Mouse (Mus musculus) frontal cortex, adult 2 months (tissue): Measurements from ENCODE around the gene Fry. TPM values are rescaled to one million over a fixed set of nuclear protein-coding genes. Genes with fewer than 3 reads are reported as not detected.
A peak's percentile ranks its signal among the peaks of the same experiment; 100 is the strongest.

Source experiments
- DNase-seq, 2 experiments: peaks; one replicate each; pipeline ENCODE4 v3.0.0; 2022; ENCODE audit warnings: low spot score in 1 of 2; ENCODE audit errors: extremely low spot score in 1 of 2
- polyA plus RNA-seq: library from polyadenylated mRNA; depleted of rRNA; stranded (reverse); fragments of >200 nt; gene quantifications from 2 replicates; pipeline ENCODE4 v1.2.3, GENCODE M21; 2012

Fry gene
- polyA plus RNA-seq, 1 experiment: 80.9 TPM

GRCm38 (mm10) chr5:150306497-150306896 is 188.1 kb downstream of the Fry start:
- DNase-seq: no peak

GRCm38 (mm10) chr5:150313229-150313628 is 194.8 kb downstream of the Fry start:
- no peak for DNase-seq

GRCm38 (mm10) chr5:150314582-150314981 is 196.1 kb downstream of the Fry start:
- DNase-seq: no peak

- DNase-seq: no peak
Observed at GRCm38 (mm10) chr5:150325411-150325810, 207.0 kb downstream of the Fry start.

- DNase-seq: no peak
Observed at GRCm38 (mm10) chr5:150328686-150329085, 210.2 kb downstream of the Fry start.

- DNase-seq: no peak
Observed at GRCm38 (mm10) chr5:150331821-150332220, 213.4 kb downstream of the Fry start.

- DNase-seq: no peak
Observed at GRCm38 (mm10) chr5:150332810-150333209, 214.4 kb downstream of the Fry start.

GRCm38 (mm10) chr5:150333328-150333731 is 214.9 kb downstream of the Fry start:
- DNase-seq: no peak

GRCm38 (mm10) chr5:150336451-150336850 is 218.0 kb downstream of the Fry start:
- DNase-seq: no peak

GRCm38 (mm10) chr5:150337696-150338095 is 219.3 kb downstream of the Fry start:
- DNase-seq: peak in 1 of 2 experiments; percentile 31

GRCm38 (mm10) chr5:150340944-150341343 is 222.5 kb downstream of the Fry start:
- DNase-seq: no peak

- no peak for DNase-seq
Observed at GRCm38 (mm10) chr5:150342139-150342538, 223.7 kb downstream of the Fry start.

- DNase-seq: peak in 1 of 2 experiments; percentile 18
Observed at GRCm38 (mm10) chr5:150345946-150346345, 227.5 kb downstream of the Fry start.

GRCm38 (mm10) chr5:150346378-150346777 is 227.9 kb downstream of the Fry start:
- peak; percentile 53 to 71 for DNase-seq

GRCm38 (mm10) chr5:150347845-150348244 is 229.4 kb downstream of the Fry start:
- DNase-seq: no peak

- no peak for DNase-seq
Observed at GRCm38 (mm10) chr5:150348302-150348701, 229.9 kb downstream of the Fry start.

- no peak for DNase-seq
Observed at GRCm38 (mm10) chr5:150351191-150351590, 232.7 kb downstream of the Fry start.

GRCm38 (mm10) chr5:150358671-150359070 is 240.2 kb downstream of the Fry start:
- no peak for DNase-seq

- no peak for DNase-seq
Observed at GRCm38 (mm10) chr5:150362241-150362640, 243.8 kb downstream of the Fry start.

GRCm38 (mm10) chr5:150364621-150365020 is 246.2 kb downstream of the Fry start:
- no peak for DNase-seq

GRCm38 (mm10) chr5:150367027-150367426 is 248.6 kb downstream of the Fry start:
- no peak for DNase-seq

GRCm38 (mm10) chr5:150370291-150370690 is 251.8 kb downstream of the Fry start:
- DNase-seq: no peak

GRCm38 (mm10) chr5:150370895-150371294 is 252.4 kb downstream of the Fry start:
- DNase-seq: no peak
